ENCODE assay signal across 11 mouse cellular contexts in genomic region chr12:8846425-8847226, GRCm38 (mm10).
DNase-seq lines count a peak whose midpoint lies in the region; ATAC-seq and TF ChIP-seq lines count a peak whose summit lies in the region.
"Had no signal": no experiment of that assay in that cellular context is flagged by ENCODE, and none has a peak within 500 bp of the region (broad histone marks: within the 10 kb centered on the region; RNA-seq: fewer than 3 reads in every experiment).

No protein-coding gene starts in this region.

- peak; percentile 46 for DNase-seq in hindbrain, embryonic 11.5 days (ENCODE audit: low spot score)
- DNase-seq in spleen, adult 2 months (ENCODE audit: low read depth in 1 of 2, low spot score in 2 of 2), result peak in 1 of 2 experiments; percentile 15
- no peak for DNase-seq in spleen, postnatal 4 days (ENCODE audit: low spot score in 2 of 2)
- DNase-seq in thymus, postnatal 36 days, result peak; percentile 19 to 27
- no peak for DNase-seq in gastrocnemius, postnatal 4 days (ENCODE audit: low spot score in 2 of 2)
- DNase-seq in right cerebral cortex, postnatal 36 days (ENCODE audit: low spot score in 2 of 2), result no peak
- DNase-seq: heart, adult 2 months had no signal

- no peak overlapping the region for H3K27ac ChIP-seq in hindbrain, embryonic 11.5 days (ENCODE audit: low read depth, low read length)
- no peak overlapping the region for H3K27ac ChIP-seq in hindbrain, embryonic 13.5 days
- H3K27ac ChIP-seq in spleen, adult 2 months (ENCODE audit: insufficient read depth, low read length), result peak overlapping the region; percentile 67
- peak overlapping the region; percentile 28; the same call in 1 of the 2 replicates for H3K27ac ChIP-seq in embryonic fibroblast, embryonic 13.5 days (ENCODE audit: insufficient read depth, low read length)
- H3K27ac ChIP-seq: heart, adult 2 months; intestine, embryonic 15.5 days; stomach, embryonic 15.5 days had no signal

- 0 out of 2 replicates have a peak, but pooled peaks have one; percentile 51 for ATAC-seq in hindbrain, embryonic 11.5 days (ENCODE audit: low FRiP score)
- ATAC-seq in hindbrain, embryonic 13.5 days (ENCODE audit: low FRiP score), result no peak
- ATAC-seq: intestine, embryonic 15.5 days had no signal

- H3K36me3 ChIP-seq in hindbrain, embryonic 11.5 days (ENCODE audit: control insufficient read depth, insufficient read depth, low read length), result no peaks in the 10 kb centered on the region
- H3K36me3 ChIP-seq in hindbrain, embryonic 13.5 days, result no peaks in the 10 kb centered on the region
- H3K36me3 ChIP-seq in spleen, adult 2 months (ENCODE audit: control insufficient read depth, insufficient read depth, low read length), result no peaks in the 10 kb centered on the region
- H3K36me3 ChIP-seq: intestine, embryonic 15.5 days; stomach, embryonic 15.5 days had no signal

- WGBS in hindbrain, embryonic 11.5 days, result 48% methylated on average over 16 of the region's 16 CpGs
- WGBS in hindbrain, embryonic 13.5 days, result 44% methylated on average over 16 of the region's 16 CpGs
- 15% methylated on average over 16 of the region's 16 CpGs for WGBS in spleen, adult 2 months

- no peak overlapping the region for H3K4me2 ChIP-seq in hindbrain, embryonic 11.5 days (replicated peaks; ENCODE audit: low read depth, low read length)
- H3K4me2 ChIP-seq in hindbrain, embryonic 13.5 days, result no peak overlapping the region
- H3K4me2 ChIP-seq: intestine, embryonic 15.5 days; stomach, embryonic 15.5 days had no signal

- TF ChIP-seq CTCF in spleen, adult 2 months (IDR thresholded peaks at IDR 0.05; ENCODE audit: extremely low read depth, insufficient read depth, insufficient read length, insufficient replicate concordance), result no peak
- TF ChIP-seq CTCF in embryonic fibroblast, embryonic 13.5 days (IDR thresholded peaks at IDR 0.05; ENCODE audit: borderline replicate concordance, insufficient read depth, low read length), result no peak

- no peak overlapping the region for H3K4me3 ChIP-seq in hindbrain, embryonic 11.5 days (ENCODE audit: low read depth, low read length)
- H3K4me3 ChIP-seq in hindbrain, embryonic 13.5 days, result no peak overlapping the region
- no peak overlapping the region for H3K4me3 ChIP-seq in spleen, adult 2 months (ENCODE audit: extremely low read depth, insufficient read depth, insufficient read length)
- H3K4me3 ChIP-seq in embryonic fibroblast, embryonic 13.5 days (ENCODE audit: insufficient read depth, low read length), result no peak overlapping the region
- H3K4me3 ChIP-seq: heart, adult 2 months; intestine, embryonic 15.5 days; stomach, embryonic 15.5 days had no signal

- no peak for TF ChIP-seq POLR2A in spleen, adult 2 months (IDR thresholded peaks at IDR 0.05; ENCODE audit: low read depth, low read length)
- TF ChIP-seq POLR2A in embryonic fibroblast, embryonic 13.5 days (IDR thresholded peaks at IDR 0.05; ENCODE audit: low read depth, low read length), result no peak

- H3K9ac ChIP-seq in hindbrain, embryonic 11.5 days (ENCODE audit: low read depth, low read length), result no peak overlapping the region
- H3K9ac ChIP-seq in hindbrain, embryonic 13.5 days, result no peak overlapping the region
- H3K9ac ChIP-seq: intestine, embryonic 15.5 days; stomach, embryonic 15.5 days had no signal

- H3K9me3 ChIP-seq in hindbrain, embryonic 11.5 days (ENCODE audit: control insufficient read depth, low read length), result no peaks in the 10 kb centered on the region
- no peaks in the 10 kb centered on the region for H3K9me3 ChIP-seq in hindbrain, embryonic 13.5 days
- H3K9me3 ChIP-seq: intestine, embryonic 15.5 days; stomach, embryonic 15.5 days had no signal

- no peaks in the 10 kb centered on the region for H3K27me3 ChIP-seq in hindbrain, embryonic 11.5 days (ENCODE audit: control insufficient read depth, insufficient read depth, low read length)
- no peaks in the 10 kb centered on the region for H3K27me3 ChIP-seq in hindbrain, embryonic 13.5 days
- H3K27me3 ChIP-seq in spleen, adult 2 months (ENCODE audit: control insufficient read depth, insufficient read depth, low read length), result no peaks in the 10 kb centered on the region
- H3K27me3 ChIP-seq: intestine, embryonic 15.5 days; stomach, embryonic 15.5 days had no signal

- no peaks in the 10 kb centered on the region for H3K4me1 ChIP-seq in hindbrain, embryonic 11.5 days (replicated peaks; ENCODE audit: control insufficient read depth, insufficient read depth, low read length)
- H3K4me1 ChIP-seq in hindbrain, embryonic 13.5 days (replicated peaks), result no peaks in the 10 kb centered on the region
- H3K4me1 ChIP-seq in spleen, adult 2 months (ENCODE audit: control insufficient read depth, insufficient read depth, insufficient read length), result peaks cover 41% of the 10 kb centered on the region
- peaks cover 8% of the 10 kb centered on the region for H3K4me1 ChIP-seq in embryonic fibroblast, embryonic 13.5 days (ENCODE audit: control insufficient read depth, insufficient read depth, low read length)
- H3K4me1 ChIP-seq: intestine, embryonic 15.5 days; stomach, embryonic 15.5 days had no signal

Comparison
In these comparisons a context has a peak if more than half of its experiments do, and no peak if none do; other contexts are left out.
1. DNase-seq: peak in hindbrain, embryonic 11.5 days (single experiment) and thymus, postnatal 36 days (2 of 2); none in spleen, postnatal 4 days (0 of 2), gastrocnemius, postnatal 4 days (0 of 2) and right cerebral cortex, postnatal 36 days (0 of 2).
2. H3K27ac ChIP-seq: peak in spleen, adult 2 months (single experiment) and embryonic fibroblast, embryonic 13.5 days (single experiment); none in hindbrain, embryonic 11.5 days (single experiment) and hindbrain, embryonic 13.5 days (single experiment).